Mouse (Mus musculus) spleen, adult 2 months (tissue): ENCODE results near the gene Fbxl17.

Source experiments
- CTCF ChIP-seq: fragments of 200-500 bp; IDR thresholded peaks from 2 replicates; pipeline ENCODE4 v1.5.1; 2011; ENCODE audit warnings: mild to moderate bottlenecking, inconsistent platforms; ENCODE audit not compliant: insufficient read depth, insufficient read length, insufficient replicate concordance; ENCODE audit errors: extremely low read depth
- POLR2A ChIP-seq: fragments of 200-500 bp; IDR thresholded peaks from 2 replicates; pipeline ENCODE4 v1.6.1; 2011; ENCODE audit warnings: low read depth, low read length, inconsistent platforms

DNA sequence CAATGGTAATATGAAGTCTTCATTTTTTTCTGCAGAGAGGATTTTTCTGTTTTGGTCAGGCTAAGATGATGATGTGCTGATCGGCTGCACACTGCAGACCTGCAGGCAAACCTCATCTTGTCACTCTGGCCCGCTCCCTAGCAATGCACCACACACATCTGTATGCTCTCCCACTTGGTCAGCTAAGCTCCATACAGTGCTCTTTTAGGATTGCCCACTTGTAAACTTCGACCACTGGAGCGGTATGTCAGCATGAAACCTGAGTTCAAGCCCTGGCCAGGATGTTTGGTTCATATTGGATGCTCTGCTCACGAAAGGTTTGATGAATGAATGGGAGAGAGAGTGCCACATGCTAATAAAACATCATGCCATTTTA lies 259.1 kb downstream of the Fbxl17 start:
- TF ChIP-seq CTCF (no peak), POLR2A (no peak)
